Mouse (Mus musculus): ENCODE data around the gene Mlkl.
"Not testable (repeated sequence)": the region's sequence is repeated elsewhere in the genome, so short reads cannot be mapped to it uniquely, and the experiment has no call there.

Gene Mlkl

DNA sequence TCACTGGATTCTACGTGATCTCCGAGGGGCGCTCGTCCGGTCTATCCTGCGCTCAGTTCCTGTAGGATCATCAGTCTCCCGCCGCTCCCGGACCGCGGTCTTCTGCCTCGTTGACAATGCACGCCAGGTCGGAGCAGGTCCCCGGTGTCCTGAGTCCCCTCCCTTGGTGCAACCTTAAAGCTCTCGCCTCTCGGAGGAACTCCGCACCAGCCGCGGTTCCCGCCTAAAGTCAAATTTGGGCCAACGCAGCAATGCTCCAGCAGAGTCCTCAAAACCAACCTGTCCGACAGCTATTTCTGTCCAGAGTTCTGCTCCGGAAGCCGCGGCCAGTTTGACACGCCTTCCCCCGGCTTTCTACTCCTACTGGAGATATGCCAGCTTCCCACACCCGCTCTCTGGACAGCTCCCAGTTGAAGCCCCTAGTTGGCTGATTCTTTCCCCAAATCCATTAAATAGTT, at the start of gene Mlkl:
Mlkl (minus strand) TSS at position 288 of the 458 bp plus-strand sequence.
- DNase-seq, result peak; percentile 65 to 70

GRCm38 (mm10) chr8:111385915-111386314, 47.9 kb upstream of the Mlkl start:
- DNase-seq, result peak; percentile 23 to 36

DNA sequence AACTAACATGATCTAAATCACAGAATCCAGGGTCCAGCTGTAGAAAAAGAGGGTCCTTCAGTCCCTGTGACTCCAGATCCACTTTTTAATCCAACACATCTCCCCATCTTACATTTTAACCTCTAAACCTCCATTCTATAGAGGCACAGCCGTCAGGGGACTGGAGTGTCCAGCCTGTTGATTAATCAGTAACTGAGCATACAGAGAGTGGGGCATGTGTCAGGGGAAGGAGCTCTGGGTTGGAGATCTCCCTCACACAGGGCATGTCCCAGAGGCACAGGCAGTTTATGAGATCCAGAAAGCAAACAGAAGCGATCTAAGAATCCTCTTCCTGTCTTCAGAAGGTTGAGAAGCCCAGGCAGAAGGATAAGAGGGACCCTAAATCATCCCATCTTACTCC, 46.7 kb upstream of the Mlkl start:
- DNase-seq, result no peak

DNA sequence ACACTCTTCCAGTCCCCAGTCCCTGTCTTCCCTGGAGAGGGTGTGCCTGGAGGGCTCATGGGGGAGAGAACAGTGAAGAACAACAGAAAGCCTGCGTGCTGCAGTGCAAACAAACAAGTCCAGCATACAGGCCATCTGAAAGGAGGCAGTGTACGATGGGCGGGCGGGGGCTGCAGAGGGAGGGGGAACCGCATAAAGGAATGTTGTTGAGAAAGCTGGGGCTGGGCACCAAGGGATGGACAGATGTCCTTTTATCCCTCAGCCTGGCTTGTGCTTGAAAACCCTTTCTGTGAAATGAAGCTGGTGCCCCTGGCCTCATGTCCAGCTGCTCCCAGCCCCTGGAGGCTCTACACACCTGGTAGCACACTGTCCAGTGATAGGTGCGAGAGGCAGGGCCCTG, 37.2 kb upstream of the Mlkl start:
- no peak for DNase-seq

GRCm38 (mm10) chr8:111369711-111370110, 31.7 kb upstream of the Mlkl start:
- DNase-seq, result no peak

DNA sequence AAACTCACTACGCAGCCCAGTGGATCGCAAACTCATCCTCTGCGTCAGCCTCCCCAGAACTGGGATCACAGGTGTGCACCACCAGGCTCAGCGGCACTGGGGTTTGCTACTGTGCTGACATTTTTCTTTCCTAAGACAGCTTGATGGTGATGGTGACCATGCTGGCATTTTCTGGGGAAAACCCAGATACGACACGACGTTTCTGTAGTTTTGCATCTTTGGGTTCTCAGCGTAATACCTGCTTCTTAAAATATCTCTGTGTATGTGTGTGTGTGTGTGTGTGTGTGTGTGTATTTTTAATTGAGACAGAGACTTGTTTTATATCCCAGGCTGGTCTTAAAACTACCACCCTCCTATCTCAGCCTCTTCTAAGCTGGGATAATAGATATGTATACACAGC, 29.4 kb upstream of the Mlkl start:
- no peak for DNase-seq

GRCm38 (mm10) chr8:111366610-111367234, 28.7 kb upstream of the Mlkl start:
- peak in 1 of 2 experiments; percentile 5 for DNase-seq

DNA sequence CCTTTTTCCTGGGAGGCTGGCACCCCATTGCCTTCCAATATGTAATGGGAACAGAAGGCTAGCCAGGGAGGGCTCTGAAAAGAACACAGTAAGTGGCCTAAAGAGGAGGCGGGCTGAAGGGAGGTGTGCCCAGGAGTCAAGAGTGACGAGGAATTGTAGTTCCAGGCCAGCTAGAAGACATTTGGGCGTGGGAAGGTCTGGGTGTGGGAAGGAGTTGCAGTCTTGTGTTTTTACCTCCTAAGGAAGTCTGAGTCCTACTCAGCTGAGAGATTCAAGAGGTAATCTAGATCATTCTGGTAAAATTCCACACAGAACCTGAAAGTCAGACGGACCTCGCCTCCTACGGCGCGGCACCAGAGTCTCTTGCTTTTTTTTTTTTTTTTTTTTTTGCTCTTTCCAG, 25.5 kb upstream of the Mlkl start:
- no peak for DNase-seq

DNA sequence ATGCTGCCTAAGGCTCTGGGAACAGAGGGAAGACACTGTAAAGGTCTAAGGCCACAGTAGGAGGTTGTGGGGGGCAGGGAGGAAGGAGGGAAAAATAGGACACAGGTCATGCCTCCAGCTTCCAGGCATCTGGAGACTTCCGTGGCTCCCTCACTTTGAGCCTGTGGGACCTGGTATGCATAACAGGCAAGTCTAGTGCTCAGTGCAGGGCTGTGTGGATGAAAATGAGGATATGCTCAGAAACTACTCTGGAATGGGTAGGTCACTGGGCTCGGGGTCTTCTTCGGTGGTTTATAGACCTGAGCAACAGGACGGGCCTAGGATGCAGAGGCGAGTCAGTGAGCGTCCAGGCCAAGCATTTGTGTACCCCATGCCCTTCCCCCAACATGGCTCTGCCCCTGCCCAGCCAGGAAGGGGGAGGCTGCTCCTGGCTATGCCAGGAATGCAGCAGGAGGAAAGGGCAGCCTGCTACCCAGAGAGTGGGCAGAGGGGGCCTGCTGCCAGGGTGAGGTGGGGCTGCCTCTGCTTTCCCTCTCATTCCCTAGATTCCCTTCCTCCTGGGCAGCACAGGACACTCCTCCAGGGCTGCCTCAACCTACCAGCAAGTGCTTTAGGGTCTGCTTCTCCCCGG, 22.7 kb upstream of the Mlkl start:
- peak in 1 of 2 experiments; percentile 31 for DNase-seq

- no peak for DNase-seq
Measured at GRCm38 (mm10) chr8:111359936-111360335, 22.0 kb upstream of the Mlkl start.

GRCm38 (mm10) chr8:111358905-111359304, 20.9 kb upstream of the Mlkl start:
- DNase-seq, result no peak

DNA sequence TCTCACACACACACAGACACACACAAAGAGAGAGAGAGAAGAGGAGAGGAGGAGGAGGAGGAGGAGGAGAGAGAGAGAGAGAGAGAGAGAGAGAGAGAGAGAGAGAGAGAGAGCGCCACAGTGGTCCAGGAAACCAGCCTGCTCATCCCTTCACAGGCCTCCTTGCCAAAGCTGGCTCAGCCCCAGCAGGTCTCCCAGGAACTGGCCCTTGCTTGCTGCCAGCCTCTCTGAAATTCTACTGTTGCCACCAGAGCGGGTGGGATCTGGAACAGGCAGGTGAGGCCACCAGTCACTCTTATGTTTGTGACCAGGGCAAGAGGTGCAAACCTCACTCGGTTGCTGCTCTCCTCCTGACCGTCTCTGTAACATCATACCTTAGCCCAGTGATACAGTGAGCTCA, 19.5 kb upstream of the Mlkl start:
- no peak for DNase-seq

DNA sequence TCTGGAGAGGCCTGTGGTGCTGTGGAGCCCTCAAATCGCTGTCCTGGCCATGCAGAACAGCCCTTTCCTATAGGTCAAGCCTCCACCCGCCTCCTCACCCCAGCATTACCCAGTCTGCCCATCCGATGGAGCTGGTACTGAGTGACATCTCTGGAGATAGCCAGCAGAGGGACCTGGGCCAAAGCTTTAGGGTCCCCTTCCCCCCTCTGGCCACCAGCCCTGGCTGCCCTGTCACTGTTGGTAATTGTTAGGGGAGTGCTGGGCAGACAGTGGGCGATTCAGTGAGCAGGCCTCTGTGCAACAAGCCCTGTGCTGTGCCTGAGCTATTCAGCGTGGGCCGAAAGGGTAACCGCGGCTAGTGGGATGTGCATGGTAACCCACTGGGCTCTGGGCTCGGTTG, 15.5 kb upstream of the Mlkl start:
- no peak for DNase-seq

- DNase-seq, result no peak
Measured at GRCm38 (mm10) chr8:111352289-111352688, 14.3 kb upstream of the Mlkl start.

DNA sequence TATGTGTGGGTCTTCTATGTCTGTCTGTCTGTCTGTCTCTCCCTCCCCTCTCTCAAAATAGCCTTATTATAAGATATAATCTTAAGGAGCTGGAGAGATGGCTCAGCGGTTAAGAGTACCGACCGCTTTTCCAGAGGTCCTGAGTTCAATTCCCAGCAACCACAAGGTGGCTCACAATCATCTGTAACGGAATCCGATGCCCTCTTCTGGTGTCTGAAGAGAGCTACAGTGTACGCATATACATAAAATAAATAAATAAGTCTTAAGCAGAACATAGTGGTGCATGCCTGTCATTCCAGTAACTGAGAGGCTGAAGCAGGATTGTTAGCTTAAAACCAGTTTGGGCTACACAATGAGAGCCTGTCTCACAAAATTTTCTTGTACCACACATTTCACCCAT, 12.6 kb upstream of the Mlkl start:
- DNase-seq, result no peak

- DNase-seq, result peak; percentile 80 to 88
Measured at GRCm38 (mm10) chr8:111343225-111343624, 5.2 kb upstream of the Mlkl start.

GRCm38 (mm10) chr8:111340186-111340585, 2.2 kb upstream of the Mlkl start:
- no peak for DNase-seq

DNA sequence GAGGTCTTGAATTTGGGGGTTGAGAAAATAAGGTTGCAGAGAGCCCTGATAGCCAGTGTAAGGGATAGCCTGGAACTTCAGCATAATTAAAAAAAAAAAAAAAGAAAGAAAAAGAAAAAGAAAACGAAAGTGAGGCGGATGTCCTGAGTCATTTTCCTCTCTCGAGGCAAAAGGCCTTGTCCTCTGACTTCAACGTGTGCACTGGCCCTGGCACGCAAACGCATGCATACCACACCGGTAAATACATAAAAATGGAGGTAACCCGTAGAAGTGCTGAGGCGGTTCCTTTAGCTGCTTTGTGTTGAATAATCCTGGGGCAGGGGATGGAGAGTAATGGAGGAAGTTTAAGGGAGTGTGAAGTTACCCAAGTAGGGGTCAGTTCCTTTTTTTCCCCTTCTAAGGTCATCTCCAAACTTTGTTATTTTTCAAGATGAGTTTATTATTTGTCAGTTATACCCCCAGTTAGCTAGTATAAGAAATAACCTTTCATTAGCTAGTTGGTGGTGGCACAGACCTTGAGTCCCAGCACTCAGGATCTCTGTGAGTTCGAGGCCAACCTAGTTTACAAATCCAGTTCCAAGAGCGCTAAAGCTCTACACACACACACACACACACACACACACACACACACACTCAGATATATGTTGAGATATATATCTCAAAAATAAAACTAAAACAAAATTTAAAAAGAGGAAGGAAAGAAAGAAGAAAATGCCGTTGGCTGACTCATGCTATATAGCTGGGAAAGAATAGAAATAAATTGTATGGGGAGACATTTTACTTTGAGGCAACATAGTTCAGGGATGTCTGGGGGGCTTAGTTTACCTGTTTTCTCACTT, 612 bp upstream of the Mlkl start:
- DNase-seq, result peak in 1 of 2 experiments; percentile 7

GRCm38 (mm10) chr8:111337311-111337889, 577 bp downstream of the Mlkl start:
- peak in 1 of 2 experiments; percentile 7 for DNase-seq

DNA sequence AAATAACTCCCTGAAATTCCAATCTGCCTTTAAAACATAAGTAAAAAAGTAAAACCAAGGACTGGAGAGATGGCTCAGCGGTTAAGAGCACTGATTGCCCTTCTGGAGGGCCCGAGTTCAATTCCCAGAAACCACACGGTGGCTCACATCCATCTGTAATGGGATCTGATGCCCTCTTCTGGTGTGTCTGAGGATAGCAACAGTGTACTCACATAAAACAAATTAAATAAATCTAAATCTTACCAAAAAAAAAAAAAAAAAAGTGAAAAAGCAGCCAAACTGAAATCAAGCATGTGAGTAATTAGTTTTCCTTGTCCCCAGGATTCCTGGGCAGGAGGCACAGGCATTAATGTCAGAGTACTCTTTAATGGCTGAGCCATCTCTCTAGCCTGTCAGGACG, 1.3 kb downstream of the Mlkl start:
- no peak for DNase-seq

GRCm38 (mm10) chr8:111325222-111325790, 12.7 kb downstream of the Mlkl start:
- no peak for DNase-seq

DNA sequence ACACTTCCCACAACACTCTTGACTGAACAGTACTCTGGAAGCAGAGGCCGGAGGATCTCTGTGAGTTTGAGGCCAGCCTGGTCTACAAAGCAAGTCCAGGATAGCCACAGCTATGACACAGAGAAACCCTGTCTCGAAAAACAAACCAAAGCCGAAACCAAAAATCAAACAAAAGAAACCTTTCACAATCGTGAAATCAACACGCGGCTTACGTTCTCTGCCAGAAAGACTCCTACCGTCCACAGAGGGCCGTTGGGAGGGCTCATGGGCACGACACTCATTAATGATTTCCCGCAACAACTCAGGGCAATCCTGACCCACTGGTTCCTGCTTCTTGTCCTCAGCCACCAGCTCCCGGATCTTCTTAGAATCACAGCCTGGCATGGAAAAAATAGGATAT, 23.2 kb downstream of the Mlkl start:
- DNase-seq, result no peak

DNA sequence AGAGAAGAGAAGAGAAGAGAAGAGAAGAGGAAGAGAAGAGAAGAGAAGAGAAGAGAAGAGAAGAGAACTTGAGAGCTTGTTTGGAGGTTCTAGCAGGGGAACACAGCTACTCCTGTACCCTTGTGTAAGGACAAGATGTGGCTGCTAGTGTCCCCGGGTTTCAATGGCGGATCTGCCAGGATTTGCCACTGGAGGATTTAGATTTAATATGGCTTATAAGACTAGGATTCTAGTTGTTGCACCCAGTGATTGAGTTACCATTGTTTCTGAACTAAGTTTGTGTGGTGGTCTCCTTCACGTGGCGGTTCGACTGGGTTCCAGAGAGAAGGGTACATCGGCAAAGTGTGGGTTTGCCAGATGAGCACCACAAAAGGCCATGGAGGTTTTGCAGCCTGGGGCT, 24.0 kb downstream of the Mlkl start:
- DNase-seq, result not testable (repeated sequence)

All from lung, postnatal 4 days (tissue).